Mouse (Mus musculus): Measurements from ENCODE around the gene Klhl24. TPM values are rescaled to one million over a fixed set of nuclear protein-coding genes. Genes with fewer than 3 reads are reported as not detected.
A peak's percentile ranks its signal among the peaks of the same experiment; 100 is the strongest.

The Klhl24 gene
- 17.3 and 18.5 TPM in 2 replicates for polyA plus RNA-seq (2015; fragmentation: Nextera tagmentation; extraction: Ambion mirVana)

DNA sequence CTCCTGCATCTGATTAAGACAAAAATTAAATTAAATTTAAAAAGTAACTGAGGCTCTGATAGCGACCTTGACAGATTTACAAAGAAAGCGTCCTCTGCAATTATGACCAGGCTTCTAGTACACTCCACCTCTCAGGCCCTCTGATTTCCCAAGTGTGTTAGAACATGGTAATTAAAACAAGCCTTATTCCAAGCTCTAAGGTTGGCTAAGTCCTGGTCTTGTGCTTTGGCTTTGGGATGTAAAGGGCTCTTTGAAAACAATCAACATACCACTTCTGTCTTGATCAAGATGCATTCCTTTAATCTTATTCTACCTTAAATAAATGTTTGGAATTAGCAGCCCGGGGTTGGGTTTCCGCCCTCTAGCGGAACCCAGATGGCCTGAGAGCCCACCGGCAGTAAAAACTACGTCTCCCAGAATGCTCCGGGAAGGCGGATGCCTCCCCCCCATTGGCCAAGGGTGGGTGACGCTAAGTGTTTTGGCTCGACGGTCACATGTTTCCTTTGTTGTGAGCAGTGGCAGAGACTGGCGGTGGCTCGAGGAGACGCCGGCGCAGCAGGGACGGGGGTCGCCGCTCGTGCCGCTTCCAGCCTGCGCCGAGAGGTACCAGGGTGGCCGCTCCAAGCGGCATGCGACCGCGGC is at the start of gene Klhl24:
Gene Klhl24, plus strand, starts transcription at position 474 of the 642 bp plus-strand sequence.
- no peaks in the 10 kb centered on the region for H3K27me3 ChIP-seq (replicated peaks)
- under 1% methylated on average over 29 of the region's 29 CpGs for WGBS
- peak within 1 kb of the TSS; percentile 73 for H3K9ac ChIP-seq
- H3K27ac ChIP-seq: peak within 1 kb of the TSS; percentile 97
- peak within 1 kb of the TSS; percentile 98 for H3K4me3 ChIP-seq (replicated peaks)
- ATAC-seq (ENCODE audit: insufficient read depth, low FRiP score, low read depth): peak; percentile 91
- no peaks in the 10 kb centered on the region for H3K36me3 ChIP-seq
- H3K9me3 ChIP-seq: no peaks in the 10 kb centered on the region
- no peaks in the 10 kb centered on the region; the same call in 1 of the 2 replicates for H3K4me1 ChIP-seq
- H3K4me2 ChIP-seq: peak within 1 kb of the TSS; percentile 66

GRCm38 (mm10) chr16:20052655-20053054 is 44.7 kb upstream of the Klhl24 start:
- no peak overlapping the region for H3K9ac ChIP-seq
- WGBS: 83% methylated on average over 3 of the region's 3 CpGs
- no peaks in the 10 kb centered on the region for H3K4me1 ChIP-seq
- no peaks in the 10 kb centered on the region for H3K27me3 ChIP-seq (replicated peaks)
- no peak overlapping the region for H3K4me3 ChIP-seq (replicated peaks)
- no peak overlapping the region for H3K27ac ChIP-seq
- no peaks in the 10 kb centered on the region for H3K9me3 ChIP-seq
- H3K4me2 ChIP-seq: no peak overlapping the region
- no peak for ATAC-seq (ENCODE audit: insufficient read depth, low FRiP score, low read depth)
- H3K36me3 ChIP-seq: no peaks in the 10 kb centered on the region

- ATAC-seq (ENCODE audit: insufficient read depth, low FRiP score, low read depth): peak; percentile 58; the same call in 1 of the 2 replicates
- no peaks in the 10 kb centered on the region for H3K9me3 ChIP-seq
- no peak overlapping the region for H3K4me2 ChIP-seq
- H3K4me1 ChIP-seq: no peaks in the 10 kb centered on the region
- no peak overlapping the region for H3K4me3 ChIP-seq (replicated peaks)
- no peak overlapping the region for H3K9ac ChIP-seq
- WGBS: 31% methylated on average over 1 of the region's 1 CpGs
- no peaks in the 10 kb centered on the region for H3K36me3 ChIP-seq
- H3K27ac ChIP-seq: no peak overlapping the region
- no peaks in the 10 kb centered on the region for H3K27me3 ChIP-seq (replicated peaks)
Measured at GRCm38 (mm10) chr16:20072770-20073169, 24.6 kb upstream of the Klhl24 start.

GRCm38 (mm10) chr16:20076675-20077074 is 20.7 kb upstream of the Klhl24 start:
- Histone ChIP-seq H3K4me1 (no peaks in the 10 kb centered on the region), H3K27me3 (replicated peaks) (no peaks in the 10 kb centered on the region), H3K4me2 (no peak overlapping the region), H3K4me3 (replicated peaks) (no peak overlapping the region), H3K36me3 (no peaks in the 10 kb centered on the region), H3K9ac (no peak overlapping the region), H3K27ac (no peak overlapping the region), H3K9me3 (no peaks in the 10 kb centered on the region)
- 55% methylated on average over 1 of the region's 1 CpGs for WGBS
- no peak for ATAC-seq (ENCODE audit: insufficient read depth, low FRiP score, low read depth)

- Histone ChIP-seq H3K9me3 (no peaks in the 10 kb centered on the region), H3K4me1 (no peaks in the 10 kb centered on the region), H3K9ac (no peak overlapping the region), H3K27ac (no peak overlapping the region), H3K36me3 (no peaks in the 10 kb centered on the region), H3K27me3 (replicated peaks) (no peaks in the 10 kb centered on the region), H3K4me3 (replicated peaks) (no peak overlapping the region), H3K4me2 (no peak overlapping the region)
- ATAC-seq (ENCODE audit: insufficient read depth, low FRiP score, low read depth): no peak
- WGBS: 82% methylated on average over 3 of the region's 3 CpGs
Measured at GRCm38 (mm10) chr16:20080271-20080670, 17.1 kb upstream of the Klhl24 start.

GRCm38 (mm10) chr16:20084623-20085022 is 12.7 kb upstream of the Klhl24 start:
- WGBS: 81% methylated on average over 1 of the region's 1 CpGs

DNA sequence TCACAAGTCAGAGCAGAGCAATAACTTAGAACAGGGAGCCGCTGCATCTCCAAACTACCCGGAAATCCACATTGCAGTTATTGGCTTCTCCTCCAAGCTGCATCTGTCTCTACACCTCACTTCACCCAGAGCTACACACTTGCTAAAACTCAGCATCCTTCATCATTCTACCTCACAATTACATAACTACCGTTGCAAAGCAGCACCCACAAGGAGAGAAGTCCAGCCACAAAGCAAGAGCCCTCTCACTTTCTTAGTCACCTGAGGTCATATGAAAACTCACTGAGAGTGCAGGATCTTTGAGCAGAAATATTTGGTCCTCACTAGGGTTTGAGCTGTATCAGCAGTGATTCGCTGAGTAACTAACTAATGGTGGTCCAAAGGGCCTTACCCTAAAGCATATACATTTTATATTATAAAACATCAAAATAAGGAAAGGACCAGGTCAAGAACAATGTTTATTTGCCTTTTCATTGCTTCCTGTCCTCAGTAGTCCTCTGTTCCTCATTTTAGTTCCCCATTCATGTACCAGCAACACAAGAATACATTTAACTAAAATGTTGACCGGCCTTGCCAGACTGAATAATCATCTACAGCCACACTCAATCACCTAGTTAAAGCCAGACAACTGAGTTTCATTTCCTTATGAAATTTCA is 12.0 kb upstream of the Klhl24 start:
- no peak overlapping the region for H3K4me3 ChIP-seq (replicated peaks)
- H3K36me3 ChIP-seq: no peaks in the 10 kb centered on the region
- no peak overlapping the region for H3K9ac ChIP-seq
- ATAC-seq (ENCODE audit: insufficient read depth, low FRiP score, low read depth): no peak
- no peaks in the 10 kb centered on the region for H3K27me3 ChIP-seq (replicated peaks)
- no peak overlapping the region for H3K4me2 ChIP-seq
- H3K4me1 ChIP-seq: no peaks in the 10 kb centered on the region
- H3K27ac ChIP-seq: no peak overlapping the region
- 81% methylated on average over 5 of the region's 5 CpGs for WGBS
- no peaks in the 10 kb centered on the region for H3K9me3 ChIP-seq

More at GRCm38 (mm10) chr16:20084623-20085022, 12.7 kb upstream of the Klhl24 start:
- Histone ChIP-seq H3K27ac (no peak overlapping the region), H3K4me3 (replicated peaks) (no peak overlapping the region), H3K36me3 (no peaks in the 10 kb centered on the region), H3K27me3 (replicated peaks) (no peaks in the 10 kb centered on the region), H3K4me2 (no peak overlapping the region), H3K9me3 (no peaks in the 10 kb centered on the region), H3K4me1 (no peaks in the 10 kb centered on the region), H3K9ac (no peak overlapping the region)
- ATAC-seq (ENCODE audit: insufficient read depth, low FRiP score, low read depth): no peak

GRCm38 (mm10) chr16:20086976-20087375 is 10.4 kb upstream of the Klhl24 start:
- no peaks in the 10 kb centered on the region for H3K9me3 ChIP-seq
- no peak overlapping the region for H3K27ac ChIP-seq
- no peak overlapping the region for H3K9ac ChIP-seq
- H3K4me2 ChIP-seq: no peak overlapping the region
- no peak for ATAC-seq (ENCODE audit: insufficient read depth, low FRiP score, low read depth)
- no peaks in the 10 kb centered on the region for H3K36me3 ChIP-seq
- no peaks in the 10 kb centered on the region for H3K4me1 ChIP-seq
- no peaks in the 10 kb centered on the region for H3K27me3 ChIP-seq (replicated peaks)
- WGBS: 73% methylated on average over 5 of the region's 5 CpGs
- no peak overlapping the region for H3K4me3 ChIP-seq (replicated peaks)

- WGBS: 88% methylated on average over 3 of the region's 3 CpGs
Measured at GRCm38 (mm10) chr16:20089636-20090035, 7.7 kb upstream of the Klhl24 start.

GRCm38 (mm10) chr16:20090921-20091575 is 6.3 kb upstream of the Klhl24 start:
- no peak overlapping the region for H3K4me2 ChIP-seq
- no peak overlapping the region for H3K4me3 ChIP-seq (replicated peaks)
- ATAC-seq (ENCODE audit: insufficient read depth, low FRiP score, low read depth): no peak
- no peaks in the 10 kb centered on the region for H3K4me1 ChIP-seq
- H3K36me3 ChIP-seq: no peaks in the 10 kb centered on the region
- no peak overlapping the region for H3K9ac ChIP-seq
- H3K27me3 ChIP-seq (replicated peaks): no peaks in the 10 kb centered on the region
- WGBS: 13% methylated on average over 5 of the region's 5 CpGs
- H3K27ac ChIP-seq: no peak overlapping the region
- H3K9me3 ChIP-seq: no peaks in the 10 kb centered on the region

More at GRCm38 (mm10) chr16:20089636-20090035, 7.7 kb upstream of the Klhl24 start:
- Histone ChIP-seq H3K9me3 (no peaks in the 10 kb centered on the region), H3K27ac (no peak overlapping the region), H3K4me2 (no peak overlapping the region), H3K4me1 (no peaks in the 10 kb centered on the region), H3K9ac (no peak overlapping the region), H3K4me3 (replicated peaks) (no peak overlapping the region), H3K36me3 (no peaks in the 10 kb centered on the region), H3K27me3 (replicated peaks) (no peaks in the 10 kb centered on the region)
- ATAC-seq (ENCODE audit: insufficient read depth, low FRiP score, low read depth): no peak

- Histone ChIP-seq H3K27ac (no peak overlapping the region), H3K4me3 (replicated peaks) (no peak overlapping the region), H3K4me1 (no peaks in the 10 kb centered on the region; the same call in 1 of the 2 replicates), H3K9me3 (no peaks in the 10 kb centered on the region), H3K4me2 (no peak overlapping the region), H3K9ac (no peak overlapping the region), H3K36me3 (no peaks in the 10 kb centered on the region), H3K27me3 (replicated peaks) (no peaks in the 10 kb centered on the region)
- ATAC-seq (ENCODE audit: insufficient read depth, low FRiP score, low read depth): no peak
- WGBS: 75% methylated on average over 2 of the region's 2 CpGs
Measured at GRCm38 (mm10) chr16:20095966-20096365, 1.4 kb upstream of the Klhl24 start.

Measured in stomach, embryonic 15.5 days (tissue).